ENCODE assay signal across 9 mouse cellular contexts in genomic region chr6:126643341-126644055, GRCm38 (mm10). TPM values are rescaled to one million over a fixed set of nuclear protein-coding genes. Genes with fewer than 3 reads are reported as not detected.
DNase-seq lines count a peak whose midpoint lies in the region; ATAC-seq lines count a peak whose summit lies in the region.
"Had no signal": no experiment of that assay in that cellular context is flagged by ENCODE, and none has a peak within 500 bp of the region (broad histone marks: within the 10 kb centered on the region; RNA-seq: fewer than 3 reads in every experiment).

No protein-coding gene starts in this region.

- no peaks in the 10 kb centered on the region for H3K36me3 ChIP-seq in heart, embryonic 14.5 days (ENCODE audit: control insufficient read depth, insufficient read depth, low read length)
- no peaks in the 10 kb centered on the region for H3K36me3 ChIP-seq in embryonic facial prominence, embryonic 15.5 days
- H3K36me3 ChIP-seq in limb, embryonic 15.5 days = no peaks in the 10 kb centered on the region

- no peak overlapping the region for H3K27ac ChIP-seq in heart, embryonic 14.5 days (replicated peaks in 1 of 2; ENCODE audit: control insufficient read depth in 1 of 2, insufficient read depth in 1 of 2, low read depth in 2 of 2, low read length in 2 of 2)
- no peak overlapping the region for H3K27ac ChIP-seq in embryonic facial prominence, embryonic 15.5 days (replicated peaks)
- H3K27ac ChIP-seq in limb, embryonic 15.5 days = no peak overlapping the region

- no peak for ATAC-seq in heart, embryonic 14.5 days (ENCODE audit: insufficient number of reproducible peaks, insufficient read depth, low FRiP score, low read depth)
- ATAC-seq in embryonic facial prominence, embryonic 15.5 days (ENCODE audit: insufficient number of reproducible peaks, low FRiP score, low TSS enrichment, low read depth) = no peak
- ATAC-seq in limb, embryonic 15.5 days (ENCODE audit: insufficient number of reproducible peaks, low FRiP score, low TSS enrichment, low read depth) = no peak
- no peak for ATAC-seq in megakaryocyte, adult 5-6 weeks (ENCODE audit: poor library complexity, severe bottlenecking)

- H3K9me3 ChIP-seq in heart, embryonic 14.5 days (ENCODE audit: control insufficient read depth, low read length) = no peaks in the 10 kb centered on the region
- no peaks in the 10 kb centered on the region for H3K9me3 ChIP-seq in embryonic facial prominence, embryonic 15.5 days (replicated peaks)
- no peaks in the 10 kb centered on the region for H3K9me3 ChIP-seq in limb, embryonic 15.5 days

- no peak overlapping the region; the same call in 1 of the 2 replicates for H3K9ac ChIP-seq in heart, embryonic 14.5 days (ENCODE audit: low read length)
- H3K9ac ChIP-seq in embryonic facial prominence, embryonic 15.5 days = peak overlapping the region; percentile 23; the same call in 1 of the 2 replicates
- no peak overlapping the region for H3K9ac ChIP-seq in limb, embryonic 15.5 days

- H3K4me3 ChIP-seq in heart, embryonic 14.5 days (ENCODE audit: control insufficient read depth in 1 of 2, insufficient read depth in 1 of 2, low read depth in 1 of 2, low read length in 2 of 2) = peak overlapping the region; percentile 44 to 48
- peak overlapping the region; percentile 51 for H3K4me3 ChIP-seq in embryonic facial prominence, embryonic 15.5 days (replicated peaks)
- peak overlapping the region; percentile 48 for H3K4me3 ChIP-seq in limb, embryonic 15.5 days

- intact Hi-C loops in heart, postnatal 14 days (cut with DNase I) = loop anchor here (5.0 kb wide), 1 partner anchor 59 kb away; no protein-coding TSS in a partner anchor

- H3K4me2 ChIP-seq in heart, embryonic 14.5 days (ENCODE audit: low read length) = peak overlapping the region; percentile 94
- H3K4me2 ChIP-seq in embryonic facial prominence, embryonic 15.5 days (replicated peaks) = peak overlapping the region; percentile 96
- peak overlapping the region; percentile 98 for H3K4me2 ChIP-seq in limb, embryonic 15.5 days

- DNase-seq in heart, postnatal 14 days = no peak
- peak; percentile 3 for DNase-seq in R1 (ENCODE audit: low read depth, low spot score)
- no peak for DNase-seq in Muller cell, postnatal 12 days (ENCODE audit: inconsistent ontology term)
- no peak for DNase-seq in T-cell, adult 2 months (ENCODE audit: low spot score)

- H3K4me1 ChIP-seq in heart, embryonic 14.5 days (ENCODE audit: control insufficient read depth in 2 of 2, insufficient read depth in 2 of 2, low read length in 2 of 2) = peaks cover 8 to 30% of the 10 kb centered on the region in 2 experiments
- peaks cover 40% of the 10 kb centered on the region for H3K4me1 ChIP-seq in embryonic facial prominence, embryonic 15.5 days
- peaks cover 40% of the 10 kb centered on the region for H3K4me1 ChIP-seq in limb, embryonic 15.5 days

- 2% methylated on average over 25 of the region's 25 CpGs for WGBS in heart, embryonic 14.5 days
- WGBS in embryonic facial prominence, embryonic 15.5 days = 1% methylated on average over 25 of the region's 25 CpGs
- WGBS in limb, embryonic 15.5 days = under 1% methylated on average over 21 of the region's 25 CpGs

- H3K27me3 ChIP-seq in heart, embryonic 14.5 days (ENCODE audit: control insufficient read depth, insufficient read depth, low read length) = peaks cover 94% of the 10 kb centered on the region
- peaks cover 74% of the 10 kb centered on the region for H3K27me3 ChIP-seq in embryonic facial prominence, embryonic 15.5 days
- peaks cover 74% of the 10 kb centered on the region for H3K27me3 ChIP-seq in limb, embryonic 15.5 days

RNA-seq across cellular contexts. Expression of gene Kcna1, which starts 2.7 kb away (rescaled TPM):
- 0.09 TPM in 1 of 2 replicates, not detected in the other for polyA plus RNA-seq in heart, embryonic 14.5 days (2014; fragmentation: Nextera tagmentation; extraction: Ambion mirVana)
- total RNA-seq in heart, postnatal 14 days (2021) = 1 to 10 TPM; 2.1 to 3.6 TPM
- polyA plus RNA-seq in embryonic facial prominence, embryonic 15.5 days (2015; fragmentation: Nextera tagmentation; extraction: Ambion mirVana) = 4.2 and 4.9 TPM in 2 replicates
- polyA plus RNA-seq in limb, embryonic 15.5 days (2015; fragmentation: Nextera tagmentation; extraction: Ambion mirVana) = 5.1 and 5.5 TPM in 2 replicates
- total RNA-seq in megakaryocyte, adult 5-6 weeks (2015) = not detected in 2 replicates
- not detected in 2 replicates for total RNA-seq in megakaryocyte, adult 5-6 weeks (2017)
- total RNA-seq: hematopoietic stem cell, adult 5-6 weeks had no signal
